Mouse (Mus musculus): ENCODE measurements at regions not wholly inside any gene's neighbourhood (a gene's known extent, or its start where the extent isn't known, plus 50 kb on each side); places are given as distances from the start of the nearest gene placed in this dataset.

DNA sequence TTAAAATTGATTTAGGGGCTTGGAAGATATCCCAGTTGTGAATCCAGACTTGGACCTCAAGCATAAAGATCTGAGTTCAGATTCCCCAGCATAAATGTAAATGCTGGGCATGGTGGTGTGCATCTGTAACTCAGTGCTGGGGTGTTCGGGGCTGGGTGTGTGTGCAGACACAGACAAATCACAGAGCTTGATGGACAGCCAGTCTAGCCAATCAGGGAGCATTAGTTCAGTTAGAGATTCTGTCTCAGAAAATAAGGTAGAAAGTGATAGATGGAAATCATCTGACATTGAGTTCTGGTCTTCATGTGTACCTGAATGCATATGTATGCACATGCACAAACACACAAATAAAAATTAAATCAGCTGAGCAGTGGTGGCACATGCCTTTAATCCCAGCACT lies 147.0 kb upstream of the Id2 start:
- no peak for TF ChIP-seq CTCF (conservative IDR thresholded peaks at IDR 0.05; ENCODE audit: low read length)
- no peak for TF ChIP-seq POU5F1 (IDR thresholded peaks at IDR 0.05; ENCODE audit: borderline replicate concordance, low read length)
